Mouse (Mus musculus): ENCODE measurements around the gene Lst1. TPM values are rescaled to one million over a fixed set of nuclear protein-coding genes. Genes with fewer than 3 reads are reported as not detected.

Gene Lst1
- polyA plus RNA-seq, 1 experiment from 2014 or later = 21.1 TPM

DNA sequence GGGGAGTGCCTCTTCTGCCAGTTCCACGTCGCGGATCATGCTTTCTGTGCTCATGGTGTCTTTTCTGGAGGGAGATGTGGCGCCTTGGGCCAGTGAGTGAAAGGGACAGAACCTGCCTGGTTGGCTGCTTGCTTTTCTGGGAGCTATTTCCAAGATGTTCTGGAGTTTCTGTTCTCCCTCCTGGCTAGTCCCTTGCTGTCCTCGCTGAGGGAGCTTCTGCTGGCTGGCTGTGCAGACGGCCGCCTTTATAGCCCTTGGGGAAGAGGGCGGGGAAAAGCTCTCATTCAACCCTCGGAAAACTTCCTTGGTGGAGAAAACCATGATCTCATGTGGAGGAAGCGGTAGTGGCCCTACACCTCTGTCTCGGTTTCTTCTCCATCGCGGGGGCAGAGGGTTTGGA, 13.5 kb upstream of the Lst1 start, which contains the start of gene Tnf:
Gene Tnf (minus strand): TSS at position 221 of the 400 bp plus-strand sequence.
- no peak within 1 kb of the TSS for H3K4me3 ChIP-seq (ENCODE audit: low read depth, low read length)

GRCm38 (mm10) chr17:35201128-35201527, 12.9 kb upstream of the Lst1 start:
- no peaks in the 10 kb centered on the region for H3K9me3 ChIP-seq (ENCODE audit: control insufficient read depth, low read depth, low read length)
- no peak overlapping the region for H3K4me3 ChIP-seq (ENCODE audit: low read depth, low read length)
- H3K27ac ChIP-seq (ENCODE audit: low read length) = no peak overlapping the region
- peaks cover 6% of the 10 kb centered on the region; the same call in 1 of the 2 replicates for H3K27me3 ChIP-seq (ENCODE audit: control insufficient read depth, insufficient read depth, low read length)
- 58% methylated on average over 11 of the region's 11 CpGs for WGBS
- no peak overlapping the region for H3K9ac ChIP-seq (replicated peaks; ENCODE audit: low read depth, low read length)
- ATAC-seq (ENCODE audit: insufficient number of reproducible peaks, insufficient read depth, low FRiP score, low read depth) = no peak
- H3K4me1 ChIP-seq (ENCODE audit: control insufficient read depth, insufficient read depth, low read length) = no peaks in the 10 kb centered on the region
- H3K4me2 ChIP-seq (replicated peaks; ENCODE audit: low read depth, low read length) = no peak overlapping the region
- H3K36me3 ChIP-seq (ENCODE audit: control insufficient read depth, insufficient read depth, low read length) = no peaks in the 10 kb centered on the region

More for the DNA sequence above, 13.5 kb upstream of the Lst1 start, which contains the start of gene Tnf:
- Histone ChIP-seq H3K27ac (ENCODE audit: low read length) (no peak within 1 kb of the TSS), H3K36me3 (ENCODE audit: control insufficient read depth, insufficient read depth, low read length) (no peaks in the 10 kb centered on the region), H3K9ac (replicated peaks; ENCODE audit: low read depth, low read length) (no peak within 1 kb of the TSS), H3K9me3 (ENCODE audit: control insufficient read depth, low read depth, low read length) (no peaks in the 10 kb centered on the region), H3K4me1 (ENCODE audit: control insufficient read depth, insufficient read depth, low read length) (no peaks in the 10 kb centered on the region), H3K4me2 (replicated peaks; ENCODE audit: low read depth, low read length) (no peak within 1 kb of the TSS), H3K27me3 (ENCODE audit: control insufficient read depth, insufficient read depth, low read length) (0 out of 2 replicates have a peak, but pooled peaks cover 5% of the 10 kb centered on the region)
- WGBS = 33% methylated on average over 13 of the region's 13 CpGs
- ATAC-seq (ENCODE audit: insufficient number of reproducible peaks, insufficient read depth, low FRiP score, low read depth) = no peak

- Histone ChIP-seq H3K27ac (ENCODE audit: low read length) (no peak overlapping the region), H3K4me3 (ENCODE audit: low read depth, low read length) (no peak overlapping the region), H3K27me3 (ENCODE audit: control insufficient read depth, insufficient read depth, low read length) (peaks cover 12% of the 10 kb centered on the region), H3K9me3 (ENCODE audit: control insufficient read depth, low read depth, low read length) (no peaks in the 10 kb centered on the region), H3K36me3 (ENCODE audit: control insufficient read depth, insufficient read depth, low read length) (no peaks in the 10 kb centered on the region), H3K9ac (replicated peaks; ENCODE audit: low read depth, low read length) (no peak overlapping the region), H3K4me1 (ENCODE audit: control insufficient read depth, insufficient read depth, low read length) (peaks cover 2% of the 10 kb centered on the region; the same call in 1 of the 2 replicates), H3K4me2 (replicated peaks; ENCODE audit: low read depth, low read length) (no peak overlapping the region)
- ATAC-seq (ENCODE audit: insufficient number of reproducible peaks, insufficient read depth, low FRiP score, low read depth) = no peak
- WGBS = 77% methylated on average over 11 of the region's 11 CpGs
These were observed 12.2 kb upstream of the Lst1 start for GRCm38 (mm10) chr17:35200398-35200797.

- H3K27me3 ChIP-seq (ENCODE audit: control insufficient read depth, insufficient read depth, low read length) = peaks cover 13% of the 10 kb centered on the region
- H3K9ac ChIP-seq (replicated peaks; ENCODE audit: low read depth, low read length) = no peak overlapping the region
- no peak overlapping the region for H3K4me2 ChIP-seq (replicated peaks; ENCODE audit: low read depth, low read length)
- WGBS = 31% methylated on average over 8 of the region's 8 CpGs
- H3K36me3 ChIP-seq (ENCODE audit: control insufficient read depth, insufficient read depth, low read length) = no peaks in the 10 kb centered on the region
- H3K4me1 ChIP-seq (ENCODE audit: control insufficient read depth, insufficient read depth, low read length) = peaks cover 14% of the 10 kb centered on the region; the same call in 1 of the 2 replicates
- no peak overlapping the region for H3K27ac ChIP-seq (ENCODE audit: low read length)
- H3K4me3 ChIP-seq (ENCODE audit: low read depth, low read length) = no peak overlapping the region
- ATAC-seq (ENCODE audit: insufficient number of reproducible peaks, insufficient read depth, low FRiP score, low read depth) = no peak
- no peaks in the 10 kb centered on the region for H3K9me3 ChIP-seq (ENCODE audit: control insufficient read depth, low read depth, low read length)
These were observed 10.7 kb upstream of the Lst1 start for GRCm38 (mm10) chr17:35198946-35199345.

DNA sequence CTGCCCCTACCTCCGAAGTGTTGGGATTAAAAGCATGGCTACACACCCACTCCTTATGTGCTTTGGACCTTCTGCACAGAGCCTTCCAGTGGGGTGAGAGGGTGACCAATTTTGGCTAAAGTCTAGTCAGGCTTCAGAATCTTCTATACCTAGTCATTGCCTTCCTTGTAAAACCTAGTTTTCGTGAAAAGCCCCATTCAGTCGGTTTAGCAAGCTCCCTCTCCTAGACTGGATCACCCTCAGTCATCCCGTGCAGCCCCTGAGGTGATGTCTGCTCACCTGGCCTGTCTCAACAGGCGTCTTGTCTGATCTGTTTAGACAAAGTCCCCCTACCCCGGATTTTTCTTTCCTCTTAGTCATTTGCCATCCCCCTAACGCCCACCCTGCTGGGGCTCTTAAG, 9.8 kb upstream of the Lst1 start:
- Histone ChIP-seq H3K27ac (ENCODE audit: low read length) (no peak overlapping the region), H3K9ac (replicated peaks; ENCODE audit: low read depth, low read length) (no peak overlapping the region), H3K9me3 (ENCODE audit: control insufficient read depth, low read depth, low read length) (no peaks in the 10 kb centered on the region), H3K4me3 (ENCODE audit: low read depth, low read length) (no peak overlapping the region), H3K4me2 (replicated peaks; ENCODE audit: low read depth, low read length) (no peak overlapping the region), H3K36me3 (ENCODE audit: control insufficient read depth, insufficient read depth, low read length) (no peaks in the 10 kb centered on the region), H3K27me3 (ENCODE audit: control insufficient read depth, insufficient read depth, low read length) (peaks cover 13% of the 10 kb centered on the region), H3K4me1 (ENCODE audit: control insufficient read depth, insufficient read depth, low read length) (peaks cover 14% of the 10 kb centered on the region; the same call in 1 of the 2 replicates)
- WGBS = 56% methylated on average over 7 of the region's 7 CpGs
- no peak for ATAC-seq (ENCODE audit: insufficient number of reproducible peaks, insufficient read depth, low FRiP score, low read depth)

- peaks cover 11% of the 10 kb centered on the region for H3K27me3 ChIP-seq (ENCODE audit: control insufficient read depth, insufficient read depth, low read length)
- H3K9me3 ChIP-seq (ENCODE audit: control insufficient read depth, low read depth, low read length) = no peaks in the 10 kb centered on the region
- 44% methylated on average over 5 of the region's 6 CpGs for WGBS
- ATAC-seq (ENCODE audit: insufficient number of reproducible peaks, insufficient read depth, low FRiP score, low read depth) = no peak
- no peaks in the 10 kb centered on the region for H3K36me3 ChIP-seq (ENCODE audit: control insufficient read depth, insufficient read depth, low read length)
- peaks cover 14% of the 10 kb centered on the region; the same call in 1 of the 2 replicates for H3K4me1 ChIP-seq (ENCODE audit: control insufficient read depth, insufficient read depth, low read length)
- no peak overlapping the region for H3K4me2 ChIP-seq (replicated peaks; ENCODE audit: low read depth, low read length)
- H3K27ac ChIP-seq (ENCODE audit: low read length) = no peak overlapping the region
- H3K9ac ChIP-seq (replicated peaks; ENCODE audit: low read depth, low read length) = no peak overlapping the region
- no peak overlapping the region for H3K4me3 ChIP-seq (ENCODE audit: low read depth, low read length)
These were observed 8.9 kb upstream of the Lst1 start for GRCm38 (mm10) chr17:35197126-35197525.

GRCm38 (mm10) chr17:35196321-35196641, 8.0 kb upstream of the Lst1 start:
- no peak overlapping the region for H3K27ac ChIP-seq (ENCODE audit: low read length)
- peaks cover 14% of the 10 kb centered on the region; the same call in 1 of the 2 replicates for H3K4me1 ChIP-seq (ENCODE audit: control insufficient read depth, insufficient read depth, low read length)
- H3K36me3 ChIP-seq (ENCODE audit: control insufficient read depth, insufficient read depth, low read length) = no peaks in the 10 kb centered on the region
- peaks cover 11% of the 10 kb centered on the region for H3K27me3 ChIP-seq (ENCODE audit: control insufficient read depth, insufficient read depth, low read length)
- H3K9ac ChIP-seq (replicated peaks; ENCODE audit: low read depth, low read length) = no peak overlapping the region
- H3K9me3 ChIP-seq (ENCODE audit: control insufficient read depth, low read depth, low read length) = no peaks in the 10 kb centered on the region
- ATAC-seq (ENCODE audit: insufficient number of reproducible peaks, insufficient read depth, low FRiP score, low read depth) = no peak
- peak overlapping the region; percentile 38; the same call in 1 of the 2 replicates for H3K4me3 ChIP-seq (ENCODE audit: low read depth, low read length)
- H3K4me2 ChIP-seq (replicated peaks; ENCODE audit: low read depth, low read length) = peak overlapping the region; percentile 79
- 29% methylated on average over 9 of the region's 9 CpGs for WGBS

GRCm38 (mm10) chr17:35195631-35196320, 7.5 kb upstream of the Lst1 start:
- Histone ChIP-seq H3K4me2 (replicated peaks; ENCODE audit: low read depth, low read length) (peak overlapping the region; percentile 79), H3K4me3 (ENCODE audit: low read depth, low read length) (peak overlapping the region; percentile 38), H3K4me1 (ENCODE audit: control insufficient read depth, insufficient read depth, low read length) (peaks cover 14% of the 10 kb centered on the region; the same call in 1 of the 2 replicates), H3K27ac (ENCODE audit: low read length) (no peak overlapping the region), H3K36me3 (ENCODE audit: control insufficient read depth, insufficient read depth, low read length) (no peaks in the 10 kb centered on the region), H3K9me3 (ENCODE audit: control insufficient read depth, low read depth, low read length) (no peaks in the 10 kb centered on the region), H3K27me3 (ENCODE audit: control insufficient read depth, insufficient read depth, low read length) (peaks cover 9% of the 10 kb centered on the region), H3K9ac (replicated peaks; ENCODE audit: low read depth, low read length) (no peak overlapping the region; the same call in 1 of the 2 replicates)
- WGBS = 2% methylated on average over 65 of the region's 66 CpGs
- ATAC-seq (ENCODE audit: insufficient number of reproducible peaks, insufficient read depth, low FRiP score, low read depth) = peak; percentile 83
